Mouse (Mus musculus) layer of hippocampus, adult 2 months (tissue): Measurements from ENCODE around the gene Gm3029. TPM values are rescaled to one million over a fixed set of nuclear protein-coding genes. Genes with fewer than 3 reads are reported as not detected.
"Not testable (repeated sequence)": the region's sequence is repeated elsewhere in the genome, so short reads cannot be mapped to it uniquely, and the experiment has no call there.

Experiments
- DNase-seq, 2 experiments: peaks; one replicate each; pipeline ENCODE4 v3.0.0; 2022; ENCODE audit warnings: low spot score in 2 of 2
- H3K27ac ChIP-seq: fragments of 200-600 bp; 2 replicates; pipeline ENCODE4 v1.8.1; 2022
- H3K4me3 ChIP-seq: fragments of 200-600 bp; 2 replicates; pipeline ENCODE4 v1.8.1; 2022; ENCODE audit warnings: mild to moderate bottlenecking
- long read RNA-seq, 2 experiments: library from polyadenylated mRNA; stranded (forward); transcript quantifications; one replicate each; pipeline ENCODE4 v2.0.0; 2021; ENCODE audit warnings: borderline mapping rate in 2 of 2
- total RNA-seq, 2 experiments: library from RNA; stranded (reverse); gene quantifications; 2 replicates each; pipeline ENCODE4 v1.2.3; 2021

Gm3029 gene
- not detected for total RNA-seq
- long read RNA-seq, experiment 1: 0 reads
- long read RNA-seq, experiment 2: 0 reads

DNA sequence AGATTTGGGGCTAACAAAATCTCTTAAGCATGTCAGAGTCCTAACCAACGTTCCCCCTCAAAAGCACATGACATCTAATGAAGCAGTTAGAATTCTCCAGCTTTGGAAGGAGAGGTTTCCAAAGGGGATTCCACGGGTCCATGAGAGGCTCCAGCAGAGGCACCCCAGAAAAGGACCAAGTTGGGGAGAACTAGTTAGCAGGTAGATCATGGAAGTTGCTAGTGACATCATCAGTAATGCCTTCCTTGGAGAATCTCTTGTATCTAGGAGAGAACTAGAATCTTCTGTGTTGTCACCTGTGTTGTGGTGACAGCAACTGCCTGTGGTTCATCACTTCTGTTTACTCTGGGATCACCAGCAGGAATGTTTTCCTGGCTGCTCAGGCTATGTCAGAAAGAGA, at the start of gene Gm3029:
Gene Gm3029, plus strand, starts transcription at position 301 of the 400 bp plus-strand sequence.
- not testable (repeated sequence) for DNase-seq, H3K4me3 ChIP-seq, H3K27ac ChIP-seq

GRCm38 (mm10) chr14:3883872-3884271, 47.7 kb upstream of the Gm3029 start, which contains the start of gene Gm2916:
Gm2916 (plus strand) TSS chr14:3884172.
- not testable (repeated sequence) for DNase-seq, H3K4me3 ChIP-seq, H3K27ac ChIP-seq

DNA sequence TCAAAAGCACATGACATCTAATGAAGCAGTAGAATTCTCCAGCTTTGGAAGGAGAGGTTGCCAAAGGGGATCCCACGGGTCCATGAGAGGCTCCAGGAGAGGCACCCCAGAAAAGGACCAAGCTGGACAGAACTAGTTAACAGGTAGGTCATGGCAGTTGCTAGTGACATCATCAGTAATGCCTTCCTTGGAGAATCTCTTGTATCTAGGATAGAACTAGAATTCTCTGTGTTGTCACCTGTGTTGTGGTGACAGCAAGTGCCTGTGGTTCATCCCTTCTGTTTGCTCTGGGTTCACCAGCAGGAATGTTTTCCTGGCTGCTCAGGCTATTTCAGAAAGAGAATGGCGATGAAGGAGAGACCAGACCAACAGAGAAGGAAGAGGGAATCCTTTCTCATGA, 31.7 kb downstream of the Gm3029 start, which contains the start of gene Gm3095:
Gene Gm3095, plus strand, starts transcription at position 301 of the 400 bp plus-strand sequence.
- not testable (repeated sequence) for H3K27ac ChIP-seq, H3K4me3 ChIP-seq, DNase-seq

Other genes with a start within 250 kb of the Gm3029 start
- gene Gm3043, start 243.0 kb upstream of the Gm3029 start, total RNA-seq: not detected
- gene Gm3002, start 121.7 kb upstream of the Gm3029 start, total RNA-seq: 1 to 10 TPM in 1 of 2 experiments, under 1 TPM in 1; 0.86 to 1.8 TPM
- gene Gm3033, start 85.5 kb upstream of the Gm3029 start, total RNA-seq: not detected
- gene Gm2916, start 47.6 kb upstream of the Gm3029 start, total RNA-seq: not detected
- not detected for gene Gm3095, start 31.8 kb downstream of the Gm3029 start, total RNA-seq
- gene Gm3099, start 66.6 kb downstream of the Gm3029 start, total RNA-seq: not detected
- gene Gm5796, start 92.2 kb downstream of the Gm3029 start, total RNA-seq: 1 to 10 TPM; 5.7 to 5.9 TPM
- gene Gm3115, start 152.4 kb downstream of the Gm3029 start, total RNA-seq: under 1 TPM; 0.25 to 0.54 TPM
- 1 to 10 TPM; 8.3 to 9.4 TPM for gene Gm8108, start 178.8 kb downstream of the Gm3029 start, total RNA-seq
- gene Gm3127, start 233.3 kb downstream of the Gm3029 start, total RNA-seq: not detected